Mouse (Mus musculus) intestine, embryonic 14.5 days (tissue): ENCODE results near the gene Gm49333. TPM values are rescaled to one million over a fixed set of nuclear protein-coding genes. Genes with fewer than 3 reads are reported as not detected.

Source experiments
- ATAC-seq: fragments of 200-750 bp; cut with Nextera tagmentation; replicated peaks from 2 replicates; pipeline ENCODE4 v1.8.0; 2017; ENCODE audit warnings: low read depth, moderate number of reproducible peaks, moderate TSS enrichment, moderate library complexity; ENCODE audit not compliant: low FRiP score, low TSS enrichment
- DNase-seq: peaks from one replicate; pipeline ENCODE4 v3.0.0-alpha.2; 2018; ENCODE audit warnings: low spot score
- H3K27ac ChIP-seq: fragments of 300-500 bp; sonication (generic); 2 replicates; pipeline ENCODE4 v1.5.1; 2014; ENCODE audit warnings: low read depth, mild to moderate bottlenecking, control low read depth
- H3K27me3 ChIP-seq: fragments of 300-500 bp; sonication (generic); replicated peaks from 2 replicates; pipeline ENCODE4 v1.6.1; 2014; ENCODE audit warnings: low read length, control low read depth; ENCODE audit not compliant: control insufficient read depth, insufficient read depth
- H3K36me3 ChIP-seq: fragments of 300-500 bp; sonication (generic); 2 replicates; pipeline ENCODE4 v1.6.1; 2014; ENCODE audit warnings: low read length, control low read depth; ENCODE audit not compliant: control insufficient read depth, insufficient read depth
- H3K4me1 ChIP-seq: fragments of 300-500 bp; sonication (generic); replicated peaks from 2 replicates; pipeline ENCODE4 v1.6.1; 2014; ENCODE audit warnings: low read length, control low read depth, mixed read lengths; ENCODE audit not compliant: control insufficient read depth, insufficient read depth
- H3K4me2 ChIP-seq: fragments of 300-500 bp; sonication (generic); 2 replicates; pipeline ENCODE4 v1.6.1; 2014; ENCODE audit warnings: low read length
- H3K4me3 ChIP-seq: fragments of 300-500 bp; sonication (generic); 2 replicates; pipeline ENCODE4 v1.5.1; 2014; ENCODE audit warnings: low read depth, low read length, control low read depth, mixed read lengths
- H3K9ac ChIP-seq: fragments of 300-500 bp; sonication (generic); 2 replicates; pipeline ENCODE4 v1.6.1; 2014; ENCODE audit warnings: mild to moderate bottlenecking, low read length
- H3K9me3 ChIP-seq: fragments of 300-500 bp; sonication (generic); 2 replicates; pipeline ENCODE4 v1.6.1; 2016; ENCODE audit warnings: low read length, control low read depth; ENCODE audit not compliant: control insufficient read depth
- WGBS: fragments of 180-500 bp; shearing (Covaris S2); extraction: QIAGEN DNeasy Blood & Tissue Kit; methylation state at CpG from one replicate; pipeline ENCODE4 v1.1.7; 2014; 5-methylcytosine and 5-hydroxymethylcytosine counted together
- polyA plus RNA-seq: library from polyadenylated mRNA; unstranded; fragments of >200 nt; fragmentation: Nextera tagmentation; extraction: Ambion mirVana; gene quantifications from 2 replicates; pipeline ENCODE4 v1.2.1, GENCODE M21; 2014

Gm49333 gene
- polyA plus RNA-seq, 1 experiment from 2014 or later = not detected

GRCm38 (mm10) chr16:20595737-20596136 is 15.7 kb upstream of the Gm49333 start:
- H3K36me3 ChIP-seq = no peaks in the 10 kb centered on the region
- no peak overlapping the region for H3K4me2 ChIP-seq
- peaks cover 6% of the 10 kb centered on the region; the same call in 1 of the 2 replicates for H3K4me1 ChIP-seq
- WGBS = 86% methylated on average over 4 of the region's 4 CpGs
- no peak overlapping the region for H3K27ac ChIP-seq
- H3K27me3 ChIP-seq = peaks cover 32% of the 10 kb centered on the region
- DNase-seq (no peak), ATAC-seq (no peak)
- no peak overlapping the region for H3K4me3 ChIP-seq
- H3K9me3 ChIP-seq = no peaks in the 10 kb centered on the region
- H3K9ac ChIP-seq = no peak overlapping the region

GRCm38 (mm10) chr16:20596687-20597441 is 14.5 kb upstream of the Gm49333 start:
- Histone ChIP-seq H3K4me1 (no peaks in the 10 kb centered on the region), H3K27me3 (peaks cover 20% of the 10 kb centered on the region), H3K4me3 (no peak overlapping the region), H3K9me3 (no peaks in the 10 kb centered on the region), H3K36me3 (no peaks in the 10 kb centered on the region), H3K9ac (no peak overlapping the region), H3K4me2 (no peak overlapping the region), H3K27ac (no peak overlapping the region)
- ATAC-seq (no peak), DNase-seq (no peak)
- 51% methylated on average over 7 of the region's 7 CpGs for WGBS

GRCm38 (mm10) chr16:20600511-20600910 is 10.9 kb upstream of the Gm49333 start:
- no peak overlapping the region for H3K27ac ChIP-seq
- ATAC-seq (no peak), DNase-seq (no peak)
- 75% methylated on average over 5 of the region's 5 CpGs for WGBS
- no peak overlapping the region for H3K4me3 ChIP-seq
- H3K9me3 ChIP-seq = no peaks in the 10 kb centered on the region
- H3K9ac ChIP-seq = no peak overlapping the region
- peaks cover 15% of the 10 kb centered on the region for H3K36me3 ChIP-seq
- H3K4me2 ChIP-seq = no peak overlapping the region
- H3K27me3 ChIP-seq = no peaks in the 10 kb centered on the region
- no peaks in the 10 kb centered on the region for H3K4me1 ChIP-seq

DNA sequence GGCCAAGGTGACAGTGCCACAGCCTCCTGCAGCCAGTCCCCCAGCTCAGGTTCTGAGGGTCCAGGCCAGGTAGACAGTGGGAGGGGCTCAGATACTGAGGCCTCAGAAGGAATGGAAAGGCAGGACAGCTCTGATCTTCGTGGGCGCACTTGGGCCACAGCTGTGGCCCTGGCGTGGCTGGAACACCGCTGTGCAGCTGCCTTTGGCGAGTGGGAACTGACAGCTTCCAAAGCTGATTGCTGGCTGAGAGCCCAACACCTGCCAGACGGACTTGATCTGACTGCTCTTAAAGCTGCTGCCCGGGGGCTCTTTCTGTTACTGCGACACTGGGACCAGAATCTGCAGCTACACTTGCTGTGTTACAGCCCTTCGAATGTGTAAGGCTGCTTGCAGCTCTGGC is 6.7 kb upstream of the Gm49333 start:
- no peak for ATAC-seq
- Histone ChIP-seq H3K27me3 (no peaks in the 10 kb centered on the region), H3K36me3 (peaks cover 38% of the 10 kb centered on the region), H3K4me3 (no peak overlapping the region), H3K4me2 (no peak overlapping the region), H3K27ac (no peak overlapping the region), H3K4me1 (peaks cover 2% of the 10 kb centered on the region), H3K9me3 (no peaks in the 10 kb centered on the region), H3K9ac (no peak overlapping the region)
- no peak for DNase-seq
- WGBS = 80% methylated on average over 9 of the region's 9 CpGs

DNA sequence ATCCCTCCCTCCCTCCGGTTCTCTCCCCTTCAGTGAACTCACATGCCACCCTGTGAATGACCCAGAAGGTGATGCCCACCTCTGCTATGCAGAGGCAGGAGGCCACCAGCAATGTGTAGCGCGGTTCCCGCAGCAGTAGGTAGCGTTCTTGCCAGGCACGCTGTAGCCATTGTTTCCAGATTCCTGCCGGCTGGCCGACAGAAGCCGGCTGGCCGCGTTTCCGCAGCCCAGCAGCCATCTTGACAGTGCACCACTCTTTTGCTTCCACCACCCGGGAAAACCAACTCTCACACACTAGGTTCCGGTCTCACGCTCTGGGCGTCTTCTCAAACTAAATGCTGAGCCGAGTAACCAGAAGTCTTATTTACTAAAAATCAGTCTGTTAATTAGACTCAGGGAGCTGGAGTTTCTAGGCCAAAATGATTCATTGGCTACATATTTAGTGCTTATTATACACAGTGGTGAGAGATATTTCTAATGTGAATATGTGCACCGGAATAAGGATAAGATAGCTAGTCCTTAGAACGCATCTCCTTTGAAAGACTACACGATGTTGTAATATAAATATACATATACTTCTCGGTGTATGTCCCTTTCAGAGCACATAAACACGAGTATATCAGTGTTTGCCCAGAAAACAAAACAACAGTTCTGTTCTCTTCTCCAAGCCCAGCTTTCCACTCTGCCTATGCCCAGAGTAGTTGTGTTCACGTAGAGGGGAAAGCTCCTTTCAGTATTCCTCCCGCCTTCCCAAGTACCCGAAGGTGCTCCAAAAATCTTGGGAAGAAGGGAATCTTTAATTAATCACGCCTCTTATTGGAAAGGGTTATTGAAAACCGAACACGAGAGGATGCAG is 681 bp upstream of the Gm49333 start:
- H3K9ac ChIP-seq = peak overlapping the region; percentile 74
- peaks cover 12% of the 10 kb centered on the region for H3K4me1 ChIP-seq
- peaks cover 20% of the 10 kb centered on the region for H3K36me3 ChIP-seq
- ATAC-seq (peak; percentile 76), DNase-seq (peak; percentile 93)
- H3K27ac ChIP-seq = peak overlapping the region; percentile 87
- peak overlapping the region; percentile 78 for H3K4me3 ChIP-seq
- WGBS = under 1% methylated on average over 28 of the region's 28 CpGs
- no peaks in the 10 kb centered on the region for H3K27me3 ChIP-seq
- peak overlapping the region; percentile 100 for H3K4me2 ChIP-seq
- H3K9me3 ChIP-seq = no peaks in the 10 kb centered on the region

DNA sequence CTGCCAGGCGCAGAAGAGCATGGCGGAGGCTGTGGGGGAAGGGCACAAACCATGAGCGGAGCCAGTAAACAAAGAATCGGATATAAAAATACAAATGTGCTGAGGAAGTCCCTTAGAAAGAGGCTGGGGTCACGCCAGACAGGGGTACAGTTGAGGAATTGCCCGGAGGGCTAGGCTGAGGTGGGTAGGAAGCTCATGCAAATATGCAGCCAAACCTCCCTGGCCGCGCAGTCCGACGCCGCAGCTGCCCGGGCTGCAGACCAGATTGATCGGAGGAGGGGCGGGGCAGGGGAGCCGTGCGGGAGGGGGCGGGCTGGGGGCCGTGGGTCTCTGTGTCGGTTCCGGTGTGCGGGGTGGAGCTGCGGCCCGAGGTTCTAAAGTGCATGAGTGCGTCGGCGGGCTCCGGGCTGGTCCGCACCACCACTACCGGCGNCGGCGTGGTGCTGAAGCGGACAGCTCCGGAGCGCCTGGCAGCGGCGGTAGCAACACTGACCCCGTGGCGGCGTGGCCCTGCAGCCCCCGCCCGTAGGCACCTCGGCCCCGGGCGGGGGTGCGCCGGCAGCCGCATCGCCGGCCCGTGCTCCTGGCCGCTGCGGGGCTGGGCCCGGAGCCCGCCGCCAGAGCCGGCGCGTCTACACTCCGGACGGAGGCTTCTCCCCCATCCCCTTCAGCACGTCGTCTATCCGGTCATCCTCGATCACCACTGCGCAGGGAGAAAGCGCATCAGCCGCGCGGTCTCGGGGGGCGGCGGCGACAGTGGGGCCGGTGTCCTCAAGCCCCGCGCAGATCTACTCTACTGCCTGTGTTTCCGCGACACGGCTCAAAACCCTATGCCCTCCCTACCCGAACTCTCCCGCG is 8.4 kb downstream of the Gm49333 start:
- Histone ChIP-seq H3K27me3 (peaks cover 35% of the 10 kb centered on the region), H3K9ac (no peak overlapping the region), H3K36me3 (0 out of 2 replicates have a peak, but pooled peaks cover 10% of the 10 kb centered on the region), H3K4me2 (peak overlapping the region; percentile 98), H3K4me3 (peak overlapping the region; percentile 63), H3K9me3 (no peaks in the 10 kb centered on the region), H3K27ac (no peak overlapping the region), H3K4me1 (peaks cover 12% of the 10 kb centered on the region)
- peak; percentile 72 for DNase-seq
- peak; percentile 17; the same call in 1 of the 2 replicates for ATAC-seq
- WGBS = 2% methylated on average over 73 of the region's 83 CpGs

GRCm38 (mm10) chr16:20620399-20620735 is 9.0 kb downstream of the Gm49333 start:
- ATAC-seq (no peak), DNase-seq (no peak)
- peak overlapping the region; percentile 98 for H3K4me2 ChIP-seq
- H3K9ac ChIP-seq = no peak overlapping the region
- peaks cover 12% of the 10 kb centered on the region for H3K4me1 ChIP-seq
- no peaks in the 10 kb centered on the region for H3K9me3 ChIP-seq
- peak overlapping the region; percentile 63 for H3K4me3 ChIP-seq
- under 1% methylated on average over 9 of the region's 9 CpGs for WGBS
- peaks cover 35% of the 10 kb centered on the region for H3K27me3 ChIP-seq
- 0 out of 2 replicates have a peak, but pooled peaks cover 10% of the 10 kb centered on the region for H3K36me3 ChIP-seq
- H3K27ac ChIP-seq = no peak overlapping the region

GRCm38 (mm10) chr16:20620751-20621190 is 9.4 kb downstream of the Gm49333 start:
- WGBS = under 1% methylated on average over 32 of the region's 32 CpGs
- DNase-seq (peak; percentile 76), ATAC-seq (no peak)

More at GRCm38 (mm10) chr16:20620751-20621190, 9.4 kb downstream of the Gm49333 start:
- Histone ChIP-seq H3K27ac (no peak overlapping the region), H3K9ac (peak overlapping the region; percentile 57), H3K27me3 (peaks cover 35% of the 10 kb centered on the region), H3K4me3 (peak overlapping the region; percentile 63), H3K36me3 (0 out of 2 replicates have a peak, but pooled peaks cover 10% of the 10 kb centered on the region), H3K9me3 (no peaks in the 10 kb centered on the region), H3K4me2 (peak overlapping the region; percentile 98), H3K4me1 (peaks cover 12% of the 10 kb centered on the region)
